ENCODE assay signal across 8 mouse cellular contexts in the genomic region with DNA sequence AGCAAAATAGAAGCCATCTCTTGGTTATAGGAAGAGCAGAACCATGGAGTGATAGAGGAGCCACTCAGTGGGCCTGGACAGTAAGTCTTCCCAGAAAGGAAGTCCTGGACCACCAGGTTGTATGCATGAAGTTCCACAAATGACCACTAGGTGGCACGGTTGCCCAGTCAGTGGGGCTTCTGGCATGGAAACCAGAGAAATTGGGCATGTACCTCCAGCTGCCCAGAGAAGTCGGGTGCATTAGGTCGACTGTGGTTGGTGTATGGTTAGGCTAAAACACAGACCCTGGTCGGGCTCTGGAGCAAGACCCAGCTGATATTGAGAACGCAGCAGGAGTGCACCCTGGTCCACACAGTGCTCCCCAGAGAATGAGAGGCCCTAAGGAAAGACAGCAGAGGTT. TPM values are rescaled to one million over a fixed set of nuclear protein-coding genes. Genes with fewer than 3 reads are reported as not detected.
DNase-seq lines count a peak whose midpoint lies in the region; ATAC-seq lines count a peak whose summit lies in the region.

No protein-coding gene starts in this region.

- peak; percentile 86 to 91 for DNase-seq in cerebellum, postnatal 25 days
- peak; percentile 84 to 88 for DNase-seq in frontal cortex, postnatal 36 days (ENCODE audit: low spot score in 2 of 2)
- peak; percentile 17 to 89 for DNase-seq in left cerebral cortex, adult 8-10 months (ENCODE audit: low spot score in 2 of 2)
- peak; percentile 89 for DNase-seq in mesoderm, embryonic 11.5 days (ENCODE audit: low read depth, low spot score)
- DNase-seq in right cerebral cortex, postnatal 14 days: peak; percentile 89
- DNase-seq in urinary bladder, postnatal 36 days (ENCODE audit: low spot score in 2 of 2): peak; percentile 72 to 81

- ATAC-seq in activated CD4-positive, CD25-positive, alpha-beta regulatory T cell, adult 4 months: peak; percentile 52
- peak; percentile 73 for ATAC-seq in inflammation-experienced regulatory T-cells, adult 6 months

RNA-seq across cellular contexts. Expression of a gene that starts 38.8 kb away (rescaled TPM):
- polyA plus RNA-seq in activated CD4-positive, CD25-positive, alpha-beta regulatory T cell, adult 4 months (2017; shearing (Covaris generic)): 1 to 10 TPM; 1.3 to 1.9 TPM
- 1 to 10 TPM; 1.2 to 1.4 (median 1.2) TPM for polyA plus RNA-seq in inflammation-experienced regulatory T-cells, adult 6 months (2017; shearing (Covaris generic))
- under 1 TPM; 0.14 to 0.57 (median 0.17) TPM for total RNA-seq in left cerebral cortex, adult 8-10 months (2022)

Comparison
In these comparisons a context has a peak if more than half of its experiments do, and no peak if none do; other contexts are left out.
1. Peak in every context shown above with its lines: DNase-seq and ATAC-seq.